Mouse (Mus musculus): ENCODE measurements around the gene Gm49322. TPM values are rescaled to one million over a fixed set of nuclear protein-coding genes. Genes with fewer than 3 reads are reported as not detected.

Gene Gm49322
- polyA plus RNA-seq, 1 experiment from 2014 or later: 3.9 TPM

- peaks cover 24% of the 10 kb centered on the region for H3K4me1 ChIP-seq
- 76% methylated on average over 12 of the region's 12 CpGs for WGBS
- no peak overlapping the region for H3K9ac ChIP-seq
- no peak overlapping the region for H3K27ac ChIP-seq
- H3K27me3 ChIP-seq (replicated peaks): no peaks in the 10 kb centered on the region
- peak; percentile 14; the same call in 1 of the 2 replicates for ATAC-seq (ENCODE audit: insufficient read depth, low FRiP score, low read depth)
- peak overlapping the region; percentile 6; the same call in 1 of the 2 replicates for H3K4me2 ChIP-seq
- peaks cover 23% of the 10 kb centered on the region; the same call in 1 of the 2 replicates for H3K36me3 ChIP-seq
- no peaks in the 10 kb centered on the region for H3K9me3 ChIP-seq
- H3K4me3 ChIP-seq (replicated peaks): no peak overlapping the region; the same call in 1 of the 2 replicates
These were observed 20.9 kb upstream of the Gm49322 start for GRCm38 (mm10) chr10:80584642-80585552.

GRCm38 (mm10) chr10:80585581-80585980 lies 20.2 kb upstream of the Gm49322 start:
- Histone ChIP-seq H3K4me1 (peaks cover 24% of the 10 kb centered on the region), H3K36me3 (peaks cover 23% of the 10 kb centered on the region; the same call in 1 of the 2 replicates), H3K27ac (no peak overlapping the region), H3K9me3 (no peaks in the 10 kb centered on the region), H3K27me3 (replicated peaks) (no peaks in the 10 kb centered on the region), H3K9ac (no peak overlapping the region), H3K4me3 (replicated peaks) (no peak overlapping the region; the same call in 1 of the 2 replicates), H3K4me2 (peak overlapping the region; percentile 6; the same call in 1 of the 2 replicates)
- ATAC-seq (ENCODE audit: insufficient read depth, low FRiP score, low read depth): no peak
- 94% methylated on average over 8 of the region's 8 CpGs for WGBS

- peaks cover 21% of the 10 kb centered on the region; the same call in 1 of the 2 replicates for H3K36me3 ChIP-seq
- H3K27ac ChIP-seq: peak overlapping the region; percentile 57; the same call in 1 of the 2 replicates
- peaks cover 24% of the 10 kb centered on the region for H3K4me1 ChIP-seq
- peak overlapping the region; percentile 0; the same call in 1 of the 2 replicates for H3K4me2 ChIP-seq
- no peak for ATAC-seq (ENCODE audit: insufficient read depth, low FRiP score, low read depth)
- peak overlapping the region; percentile 16 for H3K4me3 ChIP-seq (replicated peaks)
- no peak overlapping the region for H3K9ac ChIP-seq
- H3K27me3 ChIP-seq (replicated peaks): no peaks in the 10 kb centered on the region
- 93% methylated on average over 48 of the region's 51 CpGs for WGBS
- H3K9me3 ChIP-seq: no peaks in the 10 kb centered on the region
These were observed 19.2 kb upstream of the Gm49322 start for GRCm38 (mm10) chr10:80586407-80587304.

GRCm38 (mm10) chr10:80587305-80587657 lies 18.5 kb upstream of the Gm49322 start:
- peaks cover 24% of the 10 kb centered on the region for H3K4me1 ChIP-seq
- no peak for ATAC-seq (ENCODE audit: insufficient read depth, low FRiP score, low read depth)
- H3K9ac ChIP-seq: no peak overlapping the region
- WGBS: 53% methylated on average over 3 of the region's 4 CpGs
- 0 out of 2 replicates have a peak overlapping the region, but pooled peaks have one; percentile 0 for H3K4me2 ChIP-seq
- H3K27me3 ChIP-seq (replicated peaks): no peaks in the 10 kb centered on the region
- H3K4me3 ChIP-seq (replicated peaks): no peak overlapping the region
- H3K36me3 ChIP-seq: peaks cover 21% of the 10 kb centered on the region; the same call in 1 of the 2 replicates
- peak overlapping the region; percentile 57; the same call in 1 of the 2 replicates for H3K27ac ChIP-seq
- no peaks in the 10 kb centered on the region for H3K9me3 ChIP-seq

GRCm38 (mm10) chr10:80589127-80589878 lies 16.5 kb upstream of the Gm49322 start:
- 0 out of 2 replicates have a peak overlapping the region, but pooled peaks have one; percentile 13 for H3K27ac ChIP-seq
- ATAC-seq (ENCODE audit: insufficient read depth, low FRiP score, low read depth): no peak
- peaks cover 24% of the 10 kb centered on the region for H3K4me1 ChIP-seq
- peak overlapping the region; percentile 95 for H3K4me2 ChIP-seq
- WGBS: 14% methylated on average over 12 of the region's 12 CpGs
- peak overlapping the region; percentile 88 for H3K4me3 ChIP-seq (replicated peaks)
- H3K9me3 ChIP-seq: no peaks in the 10 kb centered on the region
- H3K9ac ChIP-seq: peak overlapping the region; percentile 85
- peaks cover 14% of the 10 kb centered on the region; the same call in 1 of the 2 replicates for H3K36me3 ChIP-seq
- H3K27me3 ChIP-seq (replicated peaks): no peaks in the 10 kb centered on the region

GRCm38 (mm10) chr10:80589879-80590854 lies 15.7 kb upstream of the Gm49322 start, which contains the start of gene Abhd17a:
Gene Abhd17a (minus strand): TSS chr10:80590341.
- H3K36me3 ChIP-seq: peaks cover 8% of the 10 kb centered on the region; the same call in 1 of the 2 replicates
- H3K27ac ChIP-seq: 0 out of 2 replicates have a peak within 1 kb of the TSS, but pooled peaks have one; percentile 13
- H3K9ac ChIP-seq: peak within 1 kb of the TSS; percentile 85
- peaks cover 24% of the 10 kb centered on the region for H3K4me1 ChIP-seq
- under 1% methylated on average over 66 of the region's 73 CpGs for WGBS
- H3K27me3 ChIP-seq (replicated peaks): no peaks in the 10 kb centered on the region
- ATAC-seq (ENCODE audit: insufficient read depth, low FRiP score, low read depth): peak; percentile 96
- no peaks in the 10 kb centered on the region for H3K9me3 ChIP-seq
- H3K4me2 ChIP-seq: peak within 1 kb of the TSS; percentile 95
- H3K4me3 ChIP-seq (replicated peaks): peak within 1 kb of the TSS; percentile 88

GRCm38 (mm10) chr10:80596318-80596717 lies 9.5 kb upstream of the Gm49322 start:
- H3K27ac ChIP-seq: no peak overlapping the region
- H3K36me3 ChIP-seq: no peaks in the 10 kb centered on the region
- H3K4me2 ChIP-seq: no peak overlapping the region
- no peaks in the 10 kb centered on the region for H3K4me1 ChIP-seq
- no peaks in the 10 kb centered on the region for H3K27me3 ChIP-seq (replicated peaks)
- ATAC-seq (ENCODE audit: insufficient read depth, low FRiP score, low read depth): no peak; the same call in 1 of the 2 replicates
- no peak overlapping the region for H3K4me3 ChIP-seq (replicated peaks)
- no peak overlapping the region for H3K9ac ChIP-seq
- 35% methylated on average over 4 of the region's 4 CpGs for WGBS
- H3K9me3 ChIP-seq: no peaks in the 10 kb centered on the region

GRCm38 (mm10) chr10:80602698-80603325 lies 3.0 kb upstream of the Gm49322 start, which contains the start of the genes Scamp4 and Adat3:
Gene Scamp4 (plus strand): TSS chr10:80602872.
Gene Adat3 (plus strand): TSS chr10:80602880.
- Histone ChIP-seq H3K4me1 (peaks cover 18% of the 10 kb centered on the region), H3K4me3 (replicated peaks) (peak within 1 kb of the TSS; percentile 82), H3K4me2 (peak within 1 kb of the TSS; percentile 86), H3K9ac (peak within 1 kb of the TSS; percentile 59), H3K36me3 (peaks cover 17% of the 10 kb centered on the region), H3K27me3 (replicated peaks) (no peaks in the 10 kb centered on the region), H3K9me3 (no peaks in the 10 kb centered on the region), H3K27ac (peak within 1 kb of the TSS; percentile 93)
- under 1% methylated on average over 53 of the region's 54 CpGs for WGBS
- peak; percentile 93 for ATAC-seq (ENCODE audit: insufficient read depth, low FRiP score, low read depth)

GRCm38 (mm10) chr10:80603364-80603763 lies 2.5 kb upstream of the Gm49322 start:
- Histone ChIP-seq H3K4me1 (peaks cover 18% of the 10 kb centered on the region), H3K27ac (peak overlapping the region; percentile 93), H3K27me3 (replicated peaks) (no peaks in the 10 kb centered on the region), H3K4me2 (peak overlapping the region; percentile 86), H3K9me3 (no peaks in the 10 kb centered on the region), H3K4me3 (replicated peaks) (peak overlapping the region; percentile 82), H3K36me3 (peaks cover 23% of the 10 kb centered on the region), H3K9ac (peak overlapping the region; percentile 59)
- WGBS: 24% methylated on average over 7 of the region's 7 CpGs
- no peak for ATAC-seq (ENCODE audit: insufficient read depth, low FRiP score, low read depth)
